Mouse (Mus musculus) CD4-positive, CD25-positive, alpha-beta regulatory T cell, adult 9 weeks (primary cell): ENCODE data around the gene Prdx2. TPM values are rescaled to one million over a fixed set of nuclear protein-coding genes. Genes with fewer than 3 reads are reported as not detected.

Experiments
- polyA plus RNA-seq: library from polyadenylated mRNA; unstranded; fragments of 100-300 nt; shearing (Covaris generic); gene quantifications from one replicate; pipeline ENCODE4 v1.2.1, GENCODE M21; 2017

Gene Prdx2
- 233 TPM for polyA plus RNA-seq

DNA sequence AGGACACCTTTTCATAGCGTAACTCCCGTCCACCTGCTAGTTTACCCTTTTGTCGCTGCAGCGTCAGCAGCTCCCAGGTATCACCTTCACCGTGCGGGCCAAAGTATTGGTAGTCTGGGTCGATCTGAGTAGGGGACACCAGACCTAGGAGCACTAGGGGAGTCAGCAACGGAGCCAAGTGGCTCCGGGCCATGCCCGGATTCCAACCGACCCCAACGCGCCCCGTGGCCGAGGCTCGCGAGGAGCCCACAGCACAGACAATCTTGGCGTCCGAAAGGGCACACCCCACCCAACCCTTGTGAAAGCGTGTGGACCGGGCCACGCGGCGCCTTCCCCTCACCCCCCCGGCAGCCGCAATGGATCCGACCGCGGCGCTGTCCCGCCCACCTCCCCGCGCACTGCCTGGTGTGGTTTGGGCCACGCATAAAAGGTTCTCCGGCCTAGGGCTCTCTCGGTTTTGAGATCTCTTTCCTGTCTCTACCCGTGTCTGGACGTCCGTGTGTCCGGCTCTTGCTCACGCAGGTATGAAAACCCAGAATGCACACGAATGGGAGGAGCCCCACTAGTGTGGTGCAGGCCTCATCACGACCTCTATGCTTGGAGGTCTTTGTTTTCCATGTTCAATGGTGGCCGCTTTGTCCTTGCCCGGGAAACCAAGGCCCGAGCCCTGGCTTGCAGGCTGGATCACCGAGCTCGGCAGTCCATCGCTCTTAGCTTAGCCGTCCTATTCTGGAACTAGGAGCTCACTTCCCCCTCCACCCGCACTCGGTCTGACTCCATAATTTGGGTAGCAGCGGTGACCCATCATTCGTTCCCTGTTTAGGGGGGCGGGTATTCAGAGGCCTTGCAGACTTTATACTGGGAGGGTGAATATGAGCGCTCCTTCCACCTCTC is at the start of gene Prdx2, which contains the start of the genes Gm49661 and Rnaseh2a:
Prdx2 (plus strand) TSS at position 347 of the 894 bp plus-strand sequence.
Gm49661 (minus strand) TSS at position 193 of the 894 bp plus-strand sequence.
Rnaseh2a (minus strand) TSS at position 527 of the 894 bp plus-strand sequence.

GRCm38 (mm10) chr8:84936962-84937546 is 32.3 kb upstream of the Prdx2 start, which contains the start of gene Mast1:
TSS of gene Mast1 (minus strand) at chr8:84937359.

GRCm38 (mm10) chr8:84946528-84947240 is 22.7 kb upstream of the Prdx2 start, which contains the start of gene Rtbdn:
TSS of gene Rtbdn (plus strand) at chr8:84946991.

GRCm38 (mm10) chr8:84978248-84978940 is 9.0 kb downstream of the Prdx2 start, which contains the start of gene Junb:
TSS of gene Junb (minus strand) at chr8:84978718.

DNA sequence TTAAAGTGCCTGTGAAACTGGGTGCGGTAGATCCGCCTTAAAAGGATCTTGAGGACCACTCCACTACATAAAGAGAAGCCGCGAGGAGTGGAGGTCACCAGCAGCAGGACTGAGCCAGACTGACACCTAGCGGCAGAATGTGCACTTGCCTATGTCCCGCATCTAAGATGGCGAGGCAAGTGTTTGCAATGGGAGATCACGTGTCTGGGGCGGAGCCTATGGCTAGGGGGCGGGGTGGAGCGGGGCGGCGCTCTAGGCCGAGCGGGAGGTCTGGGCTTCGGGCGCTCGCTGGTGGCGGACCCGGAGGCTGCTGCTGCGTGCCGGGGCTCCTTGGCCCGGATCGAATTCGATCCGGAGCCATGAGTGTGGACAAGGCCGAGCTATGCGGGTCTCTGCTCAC is 21.0 kb downstream of the Prdx2 start, which contains the start of gene Hook2:
Hook2 (plus strand) TSS at position 255 of the 400 bp plus-strand sequence.

DNA sequence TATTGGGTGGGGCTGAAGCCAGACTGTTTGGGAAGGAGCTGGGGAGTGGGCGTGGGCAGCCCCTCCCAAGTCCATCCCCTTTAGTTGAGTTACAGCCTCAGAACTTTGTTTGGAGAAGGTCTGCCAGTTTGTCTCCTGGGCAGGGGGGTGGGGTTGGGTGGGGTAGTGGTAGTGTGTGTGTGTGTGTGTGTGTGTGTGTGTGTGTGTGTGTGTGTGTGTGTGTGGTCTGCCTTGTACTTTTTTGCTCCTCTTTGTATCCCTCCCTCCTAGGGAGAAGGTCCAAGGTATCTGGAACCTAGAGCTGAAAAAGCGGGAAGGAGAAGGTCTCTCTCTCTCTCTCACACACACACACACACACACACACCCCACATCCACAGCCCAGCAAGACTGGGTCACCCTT is 45.0 kb downstream of the Prdx2 start, which contains the start of gene Best2:
Best2 (minus strand) TSS at position 101 of the 400 bp plus-strand sequence.

Other genes starting within 250 kb of the Prdx2 start
- 35.6 TPM for gene G430095P16Rik, start 246.6 kb upstream of the Prdx2 start, polyA plus RNA-seq
- 4.7 TPM for gene Nfix, start 169.2 kb upstream of the Prdx2 start, polyA plus RNA-seq
- gene Dand5, start 146.8 kb upstream of the Prdx2 start, polyA plus RNA-seq: 7.8 TPM
- 20.8 TPM for gene Gadd45gip1, start 138.1 kb upstream of the Prdx2 start, polyA plus RNA-seq
- 200 TPM for gene Rad23a, start 128.9 kb upstream of the Prdx2 start, polyA plus RNA-seq
- gene Calr, start 122.7 kb upstream of the Prdx2 start, polyA plus RNA-seq: 494 TPM
- gene Farsa, start 112.6 kb upstream of the Prdx2 start, polyA plus RNA-seq: 110 TPM
- gene Syce2, start 97.5 kb upstream of the Prdx2 start, polyA plus RNA-seq: 7.1 TPM
- 38.4 TPM for gene Gcdh, start 75.7 kb upstream of the Prdx2 start, polyA plus RNA-seq
- gene Klf1, start 67.7 kb upstream of the Prdx2 start, polyA plus RNA-seq: 0.60 TPM
- gene Dnase2a, start 61.0 kb upstream of the Prdx2 start, polyA plus RNA-seq: 22.3 TPM
- gene Mast1, start 32.2 kb upstream of the Prdx2 start, polyA plus RNA-seq: 1.3 TPM
- not detected for gene Rtbdn, start 22.6 kb upstream of the Prdx2 start, polyA plus RNA-seq
- gene Gm49661, start 154 bp upstream of the Prdx2 start, polyA plus RNA-seq: not detected
- 108 TPM for gene Rnaseh2a, start 180 bp downstream of the Prdx2 start, polyA plus RNA-seq
- gene Junb, start 9.1 kb downstream of the Prdx2 start, polyA plus RNA-seq: 339 TPM
- gene Hook2, start 21.0 kb downstream of the Prdx2 start, polyA plus RNA-seq: 4.4 TPM
- gene Best2, start 44.9 kb downstream of the Prdx2 start, polyA plus RNA-seq: not detected
- 60.6 TPM for gene Asna1, start 55.7 kb downstream of the Prdx2 start, polyA plus RNA-seq
- gene Trir, start 57.2 kb downstream of the Prdx2 start, polyA plus RNA-seq: 122 TPM
- 51.4 TPM for gene Tnpo2, start 67.3 kb downstream of the Prdx2 start, polyA plus RNA-seq
- gene Fbxw9, start 90.5 kb downstream of the Prdx2 start, polyA plus RNA-seq: 10.1 TPM
- gene Gm5741, start 98.4 kb downstream of the Prdx2 start, polyA plus RNA-seq: 2.5 TPM
- gene Dhps, start 102.2 kb downstream of the Prdx2 start, polyA plus RNA-seq: 57.7 TPM
- gene Wdr83os, start 111.2 kb downstream of the Prdx2 start, polyA plus RNA-seq: 190 TPM
- gene Wdr83, start 111.7 kb downstream of the Prdx2 start, polyA plus RNA-seq: 46.6 TPM
- gene Man2b1, start 113.7 kb downstream of the Prdx2 start, polyA plus RNA-seq: 167 TPM
- not detected for gene Zfp791, start 153.5 kb downstream of the Prdx2 start, polyA plus RNA-seq
- gene Cks1brt, start 182.3 kb downstream of the Prdx2 start, polyA plus RNA-seq: not detected